Mouse (Mus musculus) cerebellum, adult 9-10 months (tissue): Measurements from ENCODE around the gene Txndc8.

Experiments
- DNase-seq: peaks from one replicate; pipeline ENCODE4 v3.0.0; 2022

The Txndc8 gene

DNA sequence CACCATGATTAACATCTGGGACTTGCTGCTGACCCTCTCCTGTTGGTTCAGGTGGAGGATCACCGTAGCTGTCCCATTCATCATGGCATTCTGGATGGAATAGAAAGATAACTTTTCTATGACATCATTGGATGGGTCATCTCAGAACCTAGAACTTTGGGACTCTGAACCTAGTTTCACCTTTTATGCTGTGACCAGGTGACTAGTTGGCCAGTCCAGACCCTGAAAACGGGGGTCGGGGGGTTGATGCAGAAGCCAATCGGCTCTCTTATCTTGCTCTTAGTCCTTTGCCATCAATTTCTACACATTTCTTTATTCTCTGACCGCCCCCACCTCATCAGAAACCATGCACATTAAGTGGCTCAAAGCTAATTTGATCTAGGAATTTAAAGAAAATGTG lies at the start of gene Txndc8:
Gene Txndc8 (minus strand): TSS at position 101 of the 400 bp plus-strand sequence.
- DNase-seq = no peak

DNA sequence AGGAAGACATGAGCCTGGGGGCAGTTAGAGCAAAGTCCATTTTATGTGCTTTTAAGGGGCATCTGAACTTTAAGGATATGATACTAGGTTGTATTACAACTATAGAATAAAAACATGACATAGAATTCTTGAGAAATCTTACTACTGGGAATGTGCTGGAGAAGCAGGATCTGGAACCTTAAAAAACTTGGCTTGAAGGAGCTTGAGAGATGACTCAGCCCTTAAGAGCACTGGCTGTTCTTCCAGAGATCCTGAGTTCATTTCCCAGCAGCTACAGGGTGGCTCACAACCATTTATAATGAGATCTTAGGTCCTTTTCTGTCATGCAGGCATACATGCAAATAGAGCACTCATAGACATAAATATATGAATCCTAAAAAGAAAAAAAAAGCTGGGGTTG lies 46.7 kb upstream of the Txndc8 start:
- no peak for DNase-seq

DNA sequence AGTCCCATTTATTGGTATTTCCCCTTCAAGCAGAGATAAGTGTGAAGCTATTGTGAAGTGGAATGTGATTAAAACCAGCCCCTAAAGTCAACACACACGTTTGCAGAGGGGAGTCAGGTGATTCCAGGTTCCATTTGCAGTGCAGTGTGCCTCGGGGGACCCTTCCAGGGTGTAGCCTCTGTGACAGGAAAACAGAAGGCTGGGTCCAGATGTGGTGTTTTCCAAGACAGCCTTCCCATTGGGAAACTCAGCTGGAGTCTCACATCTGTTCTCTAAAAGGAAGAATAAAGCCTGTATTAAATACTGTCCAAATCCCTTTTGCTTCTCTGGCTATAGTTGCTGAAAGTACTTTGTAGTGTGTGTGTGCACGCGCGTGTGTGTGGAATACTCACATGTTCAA lies 45.5 kb upstream of the Txndc8 start:
- no peak for DNase-seq

DNA sequence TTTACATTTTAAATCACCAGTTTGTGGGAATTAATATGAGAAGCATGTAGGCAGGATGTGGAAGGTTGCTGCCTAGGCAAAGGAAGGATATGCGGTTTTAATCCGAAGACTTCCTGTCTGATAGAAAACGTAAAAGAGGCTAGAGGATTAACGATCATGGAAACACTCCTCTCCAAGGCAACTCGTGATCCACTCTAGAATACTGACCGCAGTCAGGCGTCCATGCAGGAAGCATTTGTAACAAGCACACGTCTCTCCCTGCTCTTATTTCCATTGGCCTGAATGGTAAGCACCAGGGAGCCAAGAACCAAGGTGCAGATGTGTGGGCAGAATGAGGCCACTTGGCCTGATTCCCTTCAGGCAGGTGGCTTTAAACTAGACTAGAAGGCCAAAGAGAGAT lies 41.8 kb upstream of the Txndc8 start:
- no peak for DNase-seq

DNA sequence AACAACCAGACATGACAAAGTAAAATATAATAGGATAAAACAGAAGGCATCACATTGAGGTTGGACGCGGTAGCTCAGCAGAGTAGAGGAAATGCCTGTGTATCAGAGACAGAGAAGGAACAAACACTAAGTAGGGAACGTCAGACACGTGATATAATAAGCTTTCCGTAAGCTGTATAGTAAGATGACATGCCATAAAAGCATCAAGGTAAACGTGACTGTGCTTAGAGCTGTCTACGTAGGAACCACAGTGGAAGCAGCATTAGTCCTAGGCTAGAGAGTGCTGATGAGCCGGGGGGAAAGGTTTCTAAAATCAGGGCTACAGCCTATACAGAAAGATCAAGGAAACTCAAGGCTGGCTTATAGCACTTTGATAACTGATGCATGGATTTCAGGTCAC lies 41.4 kb upstream of the Txndc8 start:
- no peak for DNase-seq

DNA sequence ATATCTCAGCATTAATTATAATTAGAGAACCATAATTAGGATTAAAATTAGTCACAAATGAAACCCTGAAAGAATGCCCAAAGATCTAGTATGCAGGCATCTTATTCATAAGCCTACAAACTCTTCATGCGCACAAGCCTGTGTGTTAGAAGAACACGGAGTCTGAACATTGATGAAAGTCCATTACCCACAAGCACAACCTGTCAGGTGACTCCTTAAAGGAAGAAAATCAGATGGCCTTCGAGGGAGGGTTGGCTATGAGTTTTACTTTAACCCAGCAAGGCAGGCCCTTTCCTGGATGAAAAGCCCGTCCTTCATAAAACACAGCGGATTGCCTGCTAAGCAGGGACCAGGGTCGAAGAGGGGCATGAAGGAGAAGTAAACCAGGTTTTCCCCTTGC lies 35.9 kb upstream of the Txndc8 start:
- no peak for DNase-seq

DNA sequence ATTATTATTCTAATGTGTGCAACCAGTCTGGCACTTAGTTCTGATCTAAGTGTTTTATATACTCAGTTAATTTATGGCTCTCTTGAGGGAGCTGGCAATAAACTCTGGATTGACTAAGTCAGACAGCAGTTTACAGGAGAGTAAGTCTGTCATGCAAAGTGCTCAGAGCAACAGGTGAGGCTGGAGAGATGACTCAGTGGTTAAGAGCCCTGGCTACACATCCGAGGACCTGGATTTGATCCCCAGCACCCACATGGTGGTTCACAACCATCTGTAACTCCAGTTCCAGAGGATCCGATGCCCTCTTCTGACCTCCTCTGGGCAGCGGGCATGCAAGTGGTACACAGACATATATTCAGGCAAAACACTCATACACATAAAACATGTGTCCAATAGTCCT lies 35.4 kb upstream of the Txndc8 start:
- no peak for DNase-seq

DNA sequence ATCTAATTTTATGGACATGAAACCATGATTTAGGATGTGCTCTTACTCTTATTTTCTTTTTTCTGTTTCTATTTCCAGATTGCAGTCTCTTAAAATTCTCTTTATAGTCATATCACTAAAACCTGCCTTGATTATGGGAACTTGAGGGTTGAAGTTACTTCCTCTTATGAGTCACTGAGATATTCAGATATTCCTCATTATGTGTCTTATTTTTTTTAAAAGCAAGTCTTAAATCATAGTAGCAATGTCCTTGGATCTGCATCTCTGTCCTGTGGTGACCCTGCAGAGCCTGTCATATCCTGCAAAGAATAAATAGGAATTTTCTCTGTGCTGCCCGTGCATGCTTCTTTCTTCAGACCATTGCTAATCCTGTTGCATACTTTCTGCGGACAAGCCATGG lies 31.2 kb upstream of the Txndc8 start:
- DNase-seq = no peak

DNA sequence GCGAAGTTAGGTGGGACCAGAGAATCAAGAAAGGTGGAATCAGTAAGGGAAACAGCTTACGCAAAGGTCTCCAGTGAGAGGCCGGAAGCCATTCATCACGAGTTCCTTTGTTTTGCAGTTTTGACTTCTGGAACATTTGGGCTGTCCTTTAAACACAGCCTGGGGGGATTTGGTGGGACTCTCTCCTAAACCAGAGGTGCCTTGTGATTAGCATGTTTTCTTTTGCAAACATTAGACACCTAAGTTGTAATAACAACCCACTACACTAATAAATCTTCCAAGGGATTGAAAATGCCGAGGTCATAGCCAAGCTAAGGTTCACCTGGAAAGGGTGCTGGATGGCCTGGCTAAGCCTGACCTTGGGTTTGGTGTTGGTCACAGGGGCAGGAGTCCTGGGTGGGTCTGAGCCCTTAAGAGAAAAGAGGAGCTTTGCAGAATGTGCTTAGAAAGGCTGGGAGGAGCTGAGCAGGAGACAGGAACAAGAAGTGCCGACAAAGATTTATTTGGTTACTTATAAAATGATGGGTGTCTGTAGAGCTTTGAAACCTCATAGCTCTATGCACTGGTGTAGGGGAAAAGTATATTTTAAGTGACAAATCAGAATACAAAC lies 28.3 kb upstream of the Txndc8 start:
- no peak for DNase-seq

DNA sequence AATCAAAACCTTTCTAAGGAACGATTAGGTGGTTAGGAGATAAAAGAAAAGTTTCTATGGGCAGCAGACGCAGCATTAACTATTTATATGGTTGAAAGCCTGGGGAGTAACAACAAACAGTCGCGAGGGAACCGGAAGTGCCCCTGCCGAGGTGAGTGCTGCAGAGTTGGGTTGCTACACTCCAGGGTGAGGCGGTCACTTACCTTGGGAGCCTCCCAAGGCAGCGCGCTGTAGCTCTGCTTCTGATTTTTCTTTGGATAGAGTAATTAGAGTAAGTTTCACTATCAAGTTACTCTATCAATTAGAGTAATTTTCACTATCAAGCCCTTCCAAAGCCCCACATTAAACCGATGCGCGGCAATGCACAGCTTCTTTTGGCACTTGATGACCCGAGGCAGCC lies 25.7 kb upstream of the Txndc8 start:
- DNase-seq = no peak

DNA sequence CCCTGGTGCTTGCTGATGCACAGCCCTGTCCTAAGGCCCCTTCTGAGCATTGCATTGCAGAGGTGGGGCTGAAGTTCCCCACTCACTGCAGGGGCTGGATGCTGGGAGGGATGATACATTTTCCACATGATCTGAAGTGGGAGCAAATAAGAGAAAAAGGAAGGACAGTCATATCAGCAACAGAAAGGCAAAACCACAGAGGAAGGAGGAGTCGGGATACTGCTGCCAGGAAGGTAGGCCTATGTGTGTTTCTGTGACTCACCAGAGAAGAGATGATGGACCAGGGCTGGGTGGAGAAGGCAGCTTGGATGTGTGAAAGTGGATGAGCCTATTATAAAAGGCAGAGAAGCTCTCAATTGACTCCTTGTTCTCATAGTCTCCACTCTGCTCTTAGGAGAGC lies 23.8 kb upstream of the Txndc8 start:
- no peak for DNase-seq

DNA sequence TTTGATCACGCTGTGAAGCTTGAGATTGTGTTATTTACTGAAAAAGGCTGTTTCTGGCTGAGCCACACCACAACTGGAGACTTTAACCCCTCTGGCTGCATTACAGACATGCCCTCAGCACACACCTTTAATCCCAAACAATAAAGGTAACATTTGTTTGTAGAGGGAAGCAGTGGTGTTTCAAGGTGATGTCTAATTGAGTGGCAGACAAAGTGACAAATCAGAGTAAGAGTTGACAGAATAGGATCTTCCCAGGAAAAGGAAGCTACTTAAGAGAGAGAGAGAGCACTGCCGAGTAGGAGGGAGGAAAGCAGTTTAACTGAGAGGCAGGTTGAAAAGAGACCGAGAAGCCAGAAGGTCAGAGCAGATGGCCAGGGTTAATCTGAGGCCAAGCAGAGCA lies 5.4 kb downstream of the Txndc8 start:
- no peak for DNase-seq

DNA sequence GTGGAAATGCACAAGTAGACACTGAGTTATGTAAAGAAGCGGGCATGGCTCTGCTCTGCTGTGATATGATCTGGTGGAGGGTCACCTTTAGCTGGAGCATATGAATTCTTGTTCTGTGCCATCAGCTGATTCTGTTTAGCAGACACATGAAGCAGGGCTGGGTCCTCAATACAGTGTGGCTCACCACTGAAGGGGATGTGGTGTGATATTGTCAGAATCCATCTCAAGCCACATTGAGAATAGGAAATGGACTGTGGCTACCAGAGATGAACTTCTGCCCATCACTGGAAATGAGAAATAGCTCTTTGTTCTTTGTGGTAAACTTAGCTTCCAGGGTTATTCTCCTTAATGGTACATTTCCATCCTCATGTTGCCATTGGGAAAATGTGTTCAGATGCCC lies 17.5 kb downstream of the Txndc8 start:
- no peak for DNase-seq

DNA sequence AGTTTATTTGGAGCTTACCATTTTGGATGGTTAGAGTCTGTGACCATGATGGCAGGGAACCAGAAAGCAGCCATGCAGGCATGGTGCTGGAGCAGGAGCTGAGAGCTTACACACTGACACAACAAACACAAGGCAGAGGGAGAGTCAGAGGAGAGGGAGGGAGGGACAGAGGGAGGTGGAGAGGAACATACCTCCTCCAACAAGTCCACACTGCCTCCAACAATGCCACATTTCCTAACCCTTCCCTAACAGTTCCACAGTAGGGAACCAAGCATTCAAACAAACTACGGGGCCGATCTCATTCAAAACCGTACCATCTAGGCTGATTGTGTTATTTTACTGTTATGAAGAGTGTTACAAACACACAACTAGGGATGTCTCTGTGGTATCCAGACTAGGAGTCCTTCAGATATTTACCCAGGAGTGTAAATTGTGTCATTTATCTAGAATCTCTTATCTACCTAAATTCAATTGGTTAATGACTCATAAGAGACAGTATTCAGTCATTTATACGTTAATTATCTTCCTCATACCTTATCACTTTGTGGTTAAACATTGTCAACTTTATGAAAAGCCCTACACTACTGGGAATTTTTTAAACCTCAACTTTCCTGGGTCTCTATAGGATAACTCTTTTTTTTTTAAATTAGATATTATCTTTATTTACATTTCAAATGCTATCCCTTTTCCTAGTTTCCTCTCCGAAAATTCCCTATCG lies 34.4 kb downstream of the Txndc8 start:
- no peak for DNase-seq

DNA sequence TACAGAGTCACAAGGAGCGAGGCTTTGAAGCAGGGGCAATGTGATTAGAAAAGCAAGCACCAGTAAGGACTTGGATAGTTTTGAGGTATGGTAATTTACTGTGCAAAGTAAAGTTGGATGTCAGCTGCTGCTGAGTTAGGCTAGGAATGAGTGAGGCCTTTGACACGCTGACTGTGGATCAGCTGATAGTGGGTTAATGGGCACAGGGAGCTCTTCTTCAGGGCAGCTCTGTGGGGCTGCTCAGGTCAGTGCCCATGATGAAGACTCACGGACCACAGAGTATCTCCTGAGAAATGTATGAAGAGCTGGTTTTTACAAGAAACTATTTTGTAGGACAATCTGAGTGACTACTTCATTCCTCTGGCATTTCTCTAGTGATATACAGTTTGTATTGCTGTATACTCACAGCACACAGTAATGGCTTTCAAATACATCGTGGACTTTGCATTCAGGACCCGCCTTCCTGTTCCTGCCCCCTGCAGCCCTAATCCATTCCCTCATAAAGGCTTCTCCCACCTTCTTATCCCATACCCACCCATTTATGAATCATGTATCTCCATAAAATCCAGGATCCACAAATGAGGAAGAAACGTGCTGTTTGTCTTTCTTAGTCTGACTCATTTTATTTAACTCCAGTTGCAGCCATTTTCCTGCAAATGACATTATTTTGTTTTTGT lies 35.2 kb downstream of the Txndc8 start:
- DNase-seq = no peak

DNA sequence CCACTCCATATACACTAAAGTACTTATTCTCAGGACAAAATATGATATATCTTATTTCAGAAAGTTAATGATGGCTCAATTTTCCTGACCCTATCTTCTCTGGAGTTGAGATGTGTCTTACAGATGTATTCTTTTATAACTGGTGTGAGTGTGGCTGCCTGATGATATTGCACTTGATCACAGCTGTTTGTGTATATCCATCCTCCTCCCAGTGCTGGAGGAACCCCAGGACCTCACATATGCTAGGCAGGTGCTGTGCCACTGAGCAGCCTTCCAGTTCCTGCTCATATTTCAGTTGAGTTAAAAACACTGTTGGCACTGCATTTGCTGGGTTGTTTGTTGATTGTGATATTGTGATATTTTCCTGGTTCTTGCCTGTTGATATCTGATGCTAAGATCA lies 38.6 kb downstream of the Txndc8 start:
- no peak for DNase-seq

DNA sequence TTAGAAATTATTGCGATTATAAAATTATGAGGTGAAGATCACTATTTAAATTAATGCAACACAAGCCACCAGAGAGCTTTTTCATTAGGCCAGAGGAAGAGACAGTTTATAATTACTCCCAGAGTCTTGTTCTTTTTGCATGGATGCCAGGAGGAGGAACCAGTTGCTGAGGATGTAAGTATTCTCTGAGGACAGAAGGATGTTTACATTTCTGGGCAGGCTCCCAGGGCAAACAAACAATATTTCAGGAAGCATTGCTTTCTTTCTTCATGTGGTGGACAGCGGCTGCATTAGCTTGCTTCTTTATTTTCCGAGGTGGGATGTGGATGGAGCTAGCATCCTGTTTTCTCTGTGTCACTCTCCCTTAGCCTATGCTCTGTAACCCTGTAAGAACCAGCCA lies 41.7 kb downstream of the Txndc8 start:
- DNase-seq = no peak

DNA sequence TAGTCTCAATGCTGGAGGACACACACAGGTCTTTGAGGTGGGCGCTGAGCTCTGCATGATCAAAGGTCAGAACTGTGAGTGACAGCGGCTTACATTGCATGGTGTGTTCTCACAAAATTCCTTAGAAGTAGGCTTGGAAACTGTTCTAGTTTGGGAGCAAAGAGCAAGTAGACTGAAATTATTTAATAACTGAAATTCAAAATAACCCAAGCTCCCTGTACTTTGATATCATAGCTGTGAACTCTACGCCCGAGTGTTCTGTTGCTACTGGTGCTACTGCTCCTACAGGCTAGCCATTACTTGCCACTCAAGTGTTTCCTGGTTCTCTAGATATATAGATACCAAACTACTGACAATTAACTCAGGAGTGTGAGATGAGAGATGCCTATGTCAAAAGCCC lies 43.4 kb downstream of the Txndc8 start:
- DNase-seq = no peak

DNA sequence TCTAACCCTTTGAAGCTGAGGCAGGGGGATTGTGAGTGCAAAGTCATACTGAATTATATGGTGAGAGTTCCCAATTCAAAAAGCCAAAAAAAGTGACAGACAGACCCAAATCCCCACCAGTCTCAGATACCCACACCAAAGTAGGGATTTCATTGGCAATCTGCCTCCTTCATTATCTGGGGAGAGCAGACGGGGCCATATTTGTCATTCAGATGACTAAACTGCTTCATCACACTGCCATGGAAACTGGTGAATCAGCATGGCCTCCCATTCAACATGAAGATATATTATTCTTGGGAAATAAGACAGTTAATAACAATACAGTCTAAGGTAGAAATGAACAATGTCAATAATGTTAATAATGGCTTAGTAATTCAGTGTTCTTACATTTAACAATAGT lies 44.8 kb downstream of the Txndc8 start:
- DNase-seq = no peak

DNA sequence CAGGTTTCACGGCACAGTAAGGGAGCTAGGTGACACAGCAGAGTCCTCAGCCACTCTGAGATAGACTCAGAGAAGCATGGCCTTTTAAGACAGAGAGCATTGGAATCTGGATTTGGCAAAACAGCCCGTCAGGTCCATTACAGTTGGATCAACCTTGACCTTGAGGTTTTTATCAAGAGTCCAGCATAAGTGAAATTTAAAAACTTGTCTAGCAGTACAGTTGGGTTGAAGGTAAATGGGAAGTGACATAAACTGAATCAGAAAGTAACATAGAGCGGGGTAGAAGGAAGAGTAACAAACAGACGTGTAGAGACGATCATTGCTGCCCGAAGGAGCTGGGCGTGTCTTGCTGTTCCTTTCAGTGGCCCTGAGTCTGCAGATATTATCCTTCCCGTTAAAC lies 49.9 kb downstream of the Txndc8 start:
- DNase-seq = no peak

DNA sequence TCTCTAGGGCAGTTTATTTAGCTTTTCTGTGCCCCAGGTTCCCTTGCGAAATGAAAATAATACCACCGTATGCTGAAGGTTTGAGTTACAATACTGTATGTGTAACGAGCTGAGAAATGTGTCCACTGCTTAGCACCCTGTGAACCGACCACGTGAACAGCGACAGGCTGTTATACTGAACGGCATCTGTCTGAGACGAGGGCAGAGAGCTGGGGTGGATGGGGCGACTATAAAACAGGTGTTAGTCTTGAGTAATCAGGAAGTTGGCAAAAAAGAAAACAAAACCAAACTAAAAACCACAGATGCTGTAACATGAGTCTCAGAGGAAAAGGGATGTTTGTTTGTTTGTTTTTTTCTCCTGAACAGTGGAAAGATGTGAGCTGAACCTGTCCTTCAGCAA lies 50.8 kb downstream of the Txndc8 start:
- DNase-seq = no peak

DNA sequence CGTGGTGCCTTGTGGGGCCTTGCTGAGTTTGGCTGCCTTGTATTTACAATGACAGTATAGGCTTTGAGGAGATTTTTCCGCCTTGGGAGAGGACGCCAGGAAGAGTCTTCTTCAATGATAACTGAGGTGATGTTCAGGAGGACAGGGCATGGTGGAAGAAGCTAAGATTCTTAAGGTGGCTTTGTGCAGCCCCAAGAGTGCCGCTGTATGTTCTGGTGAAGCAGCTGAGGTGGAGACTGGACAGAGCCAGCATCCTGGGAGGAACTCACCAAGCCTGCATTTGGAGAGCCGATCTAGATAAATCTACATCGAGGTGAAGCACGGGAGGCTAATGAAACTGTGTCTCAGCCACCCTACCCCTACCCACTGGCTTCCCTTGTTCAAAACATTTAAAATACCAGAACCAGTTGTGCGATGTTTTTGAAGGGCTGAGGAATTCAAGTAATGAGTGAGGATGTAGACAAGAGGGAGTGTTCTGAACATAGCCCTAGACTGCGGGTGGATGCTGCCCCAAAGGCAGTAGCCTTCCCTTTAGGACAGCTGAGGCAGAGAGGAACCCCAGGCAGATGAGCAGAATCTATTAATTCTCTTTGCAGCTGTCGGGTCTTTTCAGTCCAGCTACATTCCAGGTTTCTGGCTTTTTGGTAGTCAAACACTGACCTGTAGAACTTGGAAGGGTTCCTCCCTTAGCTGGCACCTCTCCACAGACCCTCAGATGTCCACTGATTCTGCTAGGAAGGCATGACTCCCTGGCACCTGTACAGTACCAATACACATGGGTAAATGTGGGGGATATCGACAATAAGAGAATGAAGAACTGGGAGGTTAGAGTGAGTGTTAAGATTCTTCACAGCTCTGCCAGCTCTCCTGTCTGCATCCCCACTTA lies 51.5 kb downstream of the Txndc8 start:
- peak; percentile 46 for DNase-seq
